8 mouse cellular contexts compared by ENCODE assay signal in the genomic region with DNA sequence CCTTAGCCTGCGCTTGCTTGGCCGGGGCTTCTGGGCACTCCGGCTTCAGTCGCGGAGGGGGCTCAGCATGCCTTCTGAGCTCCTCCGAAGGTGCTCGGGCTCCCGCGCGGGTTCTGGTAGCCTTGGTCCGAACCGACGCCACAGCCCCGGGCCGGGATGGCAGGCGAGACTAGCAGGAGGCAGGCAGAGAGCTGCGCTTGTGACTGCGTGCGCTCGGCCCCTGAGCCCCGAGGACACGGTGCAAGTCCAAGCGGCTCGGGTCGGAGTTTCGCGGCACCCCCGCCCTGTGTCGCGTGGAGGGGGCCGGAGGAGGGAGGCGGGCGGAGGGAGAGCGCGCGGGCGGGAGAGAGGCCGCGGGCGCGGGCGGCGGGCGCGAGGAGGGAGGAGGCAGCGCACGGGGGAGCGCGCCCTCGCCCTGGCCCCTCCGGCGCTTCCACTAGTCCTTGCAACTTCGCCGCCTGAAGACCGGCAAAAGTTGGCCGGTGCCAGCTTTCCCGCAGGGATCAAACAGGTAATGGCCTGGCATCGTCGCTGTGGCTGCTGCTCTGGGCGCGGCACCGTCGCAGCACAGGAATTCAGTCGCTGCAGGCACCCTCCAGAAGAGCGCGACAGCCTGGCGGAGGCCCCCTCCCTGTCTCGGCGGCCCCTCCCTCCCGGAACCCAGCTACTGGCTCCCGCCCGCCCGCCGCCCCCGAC.
DNase-seq lines count a peak whose midpoint lies in the region; ATAC-seq lines count a peak whose summit lies in the region.

No protein-coding gene starts in this region.

- H3K36me3 ChIP-seq in heart, embryonic 14.5 days (ENCODE audit: control insufficient read depth, insufficient read depth, low read length) = no peaks in the 10 kb centered on the region
- no peaks in the 10 kb centered on the region for H3K36me3 ChIP-seq in liver, embryonic 16.5 days (ENCODE audit: control insufficient read depth, insufficient read depth)

- H3K4me2 ChIP-seq in heart, embryonic 14.5 days (ENCODE audit: low read length) = peak overlapping the region; percentile 68
- peak overlapping the region; percentile 47 for H3K4me2 ChIP-seq in liver, embryonic 16.5 days (ENCODE audit: low read depth, low read length)

- peak; percentile 3 for DNase-seq in urinary bladder, postnatal 25 days (ENCODE audit: low spot score)
- DNase-seq in urinary bladder, adult 2 months (ENCODE audit: low spot score) = no peak
- peak; percentile 49 for DNase-seq in embryo, embryonic 11 days
- peak; percentile 27 to 48 for DNase-seq in layer of hippocampus, adult 18-20 months (ENCODE audit: low spot score in 2 of 2)
- DNase-seq in right cerebral cortex, postnatal 14 days = peak; percentile 26
- DNase-seq in c-Kit-positive CD71-positive TER-119-positive erythroid progenitor cells, embryonic 14.5 days (ENCODE audit: low spot score) = no peak

- H3K4me3 ChIP-seq in heart, embryonic 14.5 days (ENCODE audit: control insufficient read depth in 1 of 2, insufficient read depth in 1 of 2, low read depth in 1 of 2, low read length in 2 of 2) = peak overlapping the region; percentile 63 to 84
- peak overlapping the region; percentile 49 for H3K4me3 ChIP-seq in liver, embryonic 16.5 days (ENCODE audit: low read depth, low read length)

- H3K4me1 ChIP-seq in heart, embryonic 14.5 days (ENCODE audit: control insufficient read depth in 2 of 2, insufficient read depth in 2 of 2, low read length in 2 of 2) = no peaks in the 10 kb centered on the region
- H3K4me1 ChIP-seq in liver, embryonic 16.5 days (ENCODE audit: control insufficient read depth, low read depth, low read length) = no peaks in the 10 kb centered on the region

- ATAC-seq in heart, embryonic 14.5 days (ENCODE audit: insufficient number of reproducible peaks, insufficient read depth, low FRiP score, low read depth) = peak; percentile 82
- peak; percentile 19; the same call in 1 of the 2 replicates for ATAC-seq in liver, embryonic 16.5 days (ENCODE audit: low read depth)

- no peaks in the 10 kb centered on the region for H3K9me3 ChIP-seq in heart, embryonic 14.5 days (ENCODE audit: control insufficient read depth, low read length)
- H3K9me3 ChIP-seq in liver, embryonic 16.5 days (replicated peaks; ENCODE audit: control insufficient read depth, low read length) = no peaks in the 10 kb centered on the region

- peak overlapping the region; percentile 61 to 75 for H3K27ac ChIP-seq in heart, embryonic 14.5 days (replicated peaks in 1 of 2; ENCODE audit: control insufficient read depth in 1 of 2, insufficient read depth in 1 of 2, low read depth in 2 of 2, low read length in 2 of 2)
- no peak overlapping the region for H3K27ac ChIP-seq in liver, embryonic 16.5 days (ENCODE audit: low read length)

- WGBS in heart, embryonic 14.5 days = 24% methylated on average over 58 of the region's 75 CpGs
- WGBS in liver, embryonic 16.5 days (ENCODE audit: insufficient replicate concordance) = 20% methylated on average over 47 of the region's 75 CpGs

- H3K9ac ChIP-seq in heart, embryonic 14.5 days (ENCODE audit: low read length) = peak overlapping the region; percentile 74
- H3K9ac ChIP-seq in liver, embryonic 16.5 days (ENCODE audit: low read depth, low read length) = no peak overlapping the region

- no peaks in the 10 kb centered on the region for H3K27me3 ChIP-seq in heart, embryonic 14.5 days (ENCODE audit: control insufficient read depth, insufficient read depth, low read length)
- H3K27me3 ChIP-seq in liver, embryonic 16.5 days (ENCODE audit: control insufficient read depth, insufficient read depth, low read depth, low read length) = peaks cover 17% of the 10 kb centered on the region

Comparison
In these comparisons a context has a peak if more than half of its experiments do, and no peak if none do; other contexts are left out.
1. DNase-seq: peak in urinary bladder, postnatal 25 days (single experiment), embryo, embryonic 11 days (single experiment), layer of hippocampus, adult 18-20 months (2 of 2) and right cerebral cortex, postnatal 14 days (single experiment); none in urinary bladder, adult 2 months (single experiment) and c-Kit-positive CD71-positive TER-119-positive erythroid progenitor cells, embryonic 14.5 days (single experiment).